Mouse (Mus musculus) midbrain, postnatal 0 days (tissue): ENCODE measurements around the gene Cct4. TPM values are rescaled to one million over a fixed set of nuclear protein-coding genes. Genes with fewer than 3 reads are reported as not detected.

ENCODE experiments used
- ATAC-seq: fragments of 200-750 bp; cut with Nextera tagmentation; 2 replicates; pipeline ENCODE4 v1.8.0; 2017; ENCODE audit warnings: moderate number of reproducible peaks, mild to moderate bottlenecking, moderate TSS enrichment, moderate library complexity; ENCODE audit not compliant: low FRiP score
- DNase-seq: peaks from one replicate; pipeline ENCODE4 v3.0.0-alpha.2; 2015; ENCODE audit warnings: low spot score
- H3K27ac ChIP-seq: fragments of 300-500 bp; sonication (generic); 2 replicates; pipeline ENCODE4 v1.5.1; 2014; ENCODE audit warnings: low read depth, mild to moderate bottlenecking, low read length, mixed read lengths
- H3K27me3 ChIP-seq: fragments of 300-500 bp; sonication (generic); 2 replicates; pipeline ENCODE4 v1.6.1; 2014; ENCODE audit warnings: low read length, control low read depth, mixed read lengths; ENCODE audit not compliant: insufficient read depth
- H3K36me3 ChIP-seq: fragments of 300-500 bp; sonication (generic); 2 replicates; pipeline ENCODE4 v1.6.1; 2014; ENCODE audit warnings: low read length, control low read depth, mixed read lengths; ENCODE audit not compliant: insufficient read depth
- H3K4me1 ChIP-seq: fragments of 300-500 bp; sonication (generic); 2 replicates; pipeline ENCODE4 v1.6.1; 2014; ENCODE audit warnings: mild to moderate bottlenecking, control low read depth, antibody characterized with exemption, low read length, mixed read lengths; ENCODE audit not compliant: insufficient read depth
- H3K4me2 ChIP-seq: fragments of 300-500 bp; sonication (generic); 2 replicates; pipeline ENCODE4 v1.6.1; 2014; ENCODE audit warnings: low read depth, mild to moderate bottlenecking, low read length, mixed read lengths; ENCODE audit not compliant: poor library complexity, severe bottlenecking
- H3K4me3 ChIP-seq: fragments of 300-500 bp; sonication (generic); 2 replicates; pipeline ENCODE4 v1.5.1; 2014; ENCODE audit warnings: low read depth, mild to moderate bottlenecking, low read length, moderate library complexity
- H3K9ac ChIP-seq: fragments of 300-500 bp; sonication (generic); replicated peaks from 2 replicates; pipeline ENCODE4 v1.6.1; 2014; ENCODE audit warnings: mild to moderate bottlenecking, low read length, moderate library complexity, mixed read lengths; ENCODE audit not compliant: poor library complexity, severe bottlenecking
- H3K9me3 ChIP-seq: fragments of 300-500 bp; sonication (generic); 2 replicates; pipeline ENCODE4 v1.6.1; 2016; ENCODE audit warnings: low read length, control low read depth
- CTCF ChIP-seq: IDR thresholded peaks from 2 replicates; pipeline ENCODE4 v1.5.1; 2016; ENCODE audit warnings: antibody characterized with exemption, mild to moderate bottlenecking
- WGBS: fragments of 180-500 bp; shearing (Covaris S2); extraction: QIAGEN DNeasy Blood & Tissue Kit; methylation state at CpG from one replicate; pipeline ENCODE4 v1.1.7; 2014; 5-methylcytosine and 5-hydroxymethylcytosine counted together
- polyA plus RNA-seq: library from polyadenylated mRNA; unstranded; fragments of >200 nt; fragmentation: Nextera tagmentation; extraction: Ambion mirVana; gene quantifications from 2 replicates; pipeline ENCODE4 v1.2.1, GENCODE M21; 2015
- total RNA-seq: library from RNA; depleted of rRNA; stranded (reverse); fragments of >200 nt; gene quantifications from 2 replicates; pipeline ENCODE4 v1.2.3, GENCODE M21; 2014

The Cct4 gene
- total and polyA plus RNA-seq, 2 experiments from 2014 or later = 139 to 230 TPM

- TF ChIP-seq CTCF = no peak
- Histone ChIP-seq H3K27ac (no peak overlapping the region), H3K9ac (no peak overlapping the region), H3K27me3 (no peaks in the 10 kb centered on the region), H3K4me3 (no peak overlapping the region), H3K4me1 (peaks cover 4% of the 10 kb centered on the region; the same call in 1 of the 2 replicates), H3K4me2 (no peak overlapping the region), H3K9me3 (no peaks in the 10 kb centered on the region), H3K36me3 (peaks cover 9% of the 10 kb centered on the region; the same call in 1 of the 2 replicates)
- DNase-seq = no peak
- ATAC-seq = no peak
- WGBS = 84% methylated on average over 1 of the region's 1 CpGs
These were observed 11.1 kb upstream of the Cct4 start for GRCm38 (mm10) chr11:22979221-22979620.

GRCm38 (mm10) chr11:22981041-22981440 lies 9.3 kb upstream of the Cct4 start:
- peak overlapping the region; percentile 58 for H3K4me3 ChIP-seq
- 46% methylated on average over 4 of the region's 4 CpGs for WGBS
- H3K36me3 ChIP-seq = peaks cover 9% of the 10 kb centered on the region; the same call in 1 of the 2 replicates
- no peak for DNase-seq
- TF ChIP-seq CTCF = no peak
- H3K27me3 ChIP-seq = no peaks in the 10 kb centered on the region
- no peak for ATAC-seq
- peak overlapping the region; percentile 68; the same call in 1 of the 2 replicates for H3K9ac ChIP-seq
- H3K27ac ChIP-seq = no peak overlapping the region
- H3K4me2 ChIP-seq = peak overlapping the region; percentile 67
- H3K9me3 ChIP-seq = no peaks in the 10 kb centered on the region
- H3K4me1 ChIP-seq = peaks cover 4% of the 10 kb centered on the region; the same call in 1 of the 2 replicates

GRCm38 (mm10) chr11:22981543-22981950 lies 8.8 kb upstream of the Cct4 start:
- Histone ChIP-seq H3K9ac (peak overlapping the region; percentile 68), H3K36me3 (peaks cover 9% of the 10 kb centered on the region; the same call in 1 of the 2 replicates), H3K4me3 (peak overlapping the region; percentile 58), H3K27ac (peak overlapping the region; percentile 83), H3K4me1 (peaks cover 4% of the 10 kb centered on the region; the same call in 1 of the 2 replicates), H3K27me3 (no peaks in the 10 kb centered on the region), H3K4me2 (peak overlapping the region; percentile 67), H3K9me3 (no peaks in the 10 kb centered on the region)
- no peak for TF ChIP-seq CTCF
- WGBS = 5% methylated on average over 12 of the region's 12 CpGs
- DNase-seq (no peak), ATAC-seq (peak; percentile 32)

GRCm38 (mm10) chr11:22981984-22982757 lies 8.1 kb upstream of the Cct4 start, which contains the start of the genes Gm28048 and Commd1:
Gene Gm28048 (minus strand): TSS chr11:22982090.
Gene Commd1 (minus strand): TSS chr11:22982382.
- ATAC-seq = peak; percentile 91
- peak; percentile 80 for TF ChIP-seq CTCF
- Histone ChIP-seq H3K9me3 (no peaks in the 10 kb centered on the region), H3K9ac (peak within 1 kb of the TSS; percentile 68), H3K27ac (peak within 1 kb of the TSS; percentile 83), H3K36me3 (peaks cover 9% of the 10 kb centered on the region; the same call in 1 of the 2 replicates), H3K27me3 (no peaks in the 10 kb centered on the region), H3K4me1 (peaks cover 4% of the 10 kb centered on the region; the same call in 1 of the 2 replicates), H3K4me2 (peak within 1 kb of the TSS; percentile 67), H3K4me3 (peak within 1 kb of the TSS; percentile 58)
- 2% methylated on average over 42 of the region's 42 CpGs for WGBS
- DNase-seq = peak; percentile 96

- Histone ChIP-seq H3K9ac (no peak overlapping the region; the same call in 1 of the 2 replicates), H3K4me2 (peak overlapping the region; percentile 67)
- no peak for TF ChIP-seq CTCF
These were observed 7.5 kb upstream of the Cct4 start for GRCm38 (mm10) chr11:22982846-22983245.

GRCm38 (mm10) chr11:22985510-22985909 lies 4.8 kb upstream of the Cct4 start:
- DNase-seq (no peak), ATAC-seq (no peak)
- TF ChIP-seq CTCF = no peak
- H3K4me3 ChIP-seq = no peak overlapping the region
- peaks cover 2% of the 10 kb centered on the region; the same call in 1 of the 2 replicates for H3K4me1 ChIP-seq
- WGBS = 87% methylated on average over 3 of the region's 3 CpGs
- H3K27me3 ChIP-seq = no peaks in the 10 kb centered on the region
- no peak overlapping the region for H3K9ac ChIP-seq
- no peak overlapping the region for H3K27ac ChIP-seq
- H3K9me3 ChIP-seq = no peaks in the 10 kb centered on the region
- no peaks in the 10 kb centered on the region for H3K36me3 ChIP-seq
- no peak overlapping the region for H3K4me2 ChIP-seq

More at GRCm38 (mm10) chr11:22982846-22983245, 7.5 kb upstream of the Cct4 start:
- H3K4me1 ChIP-seq = peaks cover 4% of the 10 kb centered on the region; the same call in 1 of the 2 replicates
- H3K27me3 ChIP-seq = no peaks in the 10 kb centered on the region
- H3K9me3 ChIP-seq = no peaks in the 10 kb centered on the region
- H3K27ac ChIP-seq = peak overlapping the region; percentile 83; the same call in 1 of the 2 replicates
- ATAC-seq (no peak), DNase-seq (no peak)
- peaks cover 8% of the 10 kb centered on the region; the same call in 1 of the 2 replicates for H3K36me3 ChIP-seq
- 66% methylated on average over 6 of the region's 6 CpGs for WGBS
- H3K4me3 ChIP-seq = peak overlapping the region; percentile 58; the same call in 1 of the 2 replicates
